Mouse (Mus musculus): ENCODE measurements around the gene Gm17509.

DNA sequence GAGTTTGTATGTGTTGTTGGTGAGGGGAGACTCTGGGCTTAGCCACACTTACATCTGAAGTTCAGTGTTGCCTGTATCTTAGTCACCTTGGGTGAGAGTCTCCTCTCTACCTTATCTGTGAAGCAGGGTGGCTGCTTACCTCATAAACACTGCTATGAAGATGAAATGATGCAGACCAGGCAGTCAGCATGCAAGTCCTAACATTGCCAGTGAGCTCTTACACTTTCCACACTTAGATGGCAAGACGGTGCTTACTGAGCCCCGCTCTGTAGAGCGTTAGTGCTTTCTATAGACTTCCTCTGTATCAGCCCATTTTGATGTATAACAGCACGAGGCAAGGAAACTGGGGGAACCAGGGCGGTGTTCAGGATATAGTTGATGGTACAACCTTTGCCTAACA lies 21.7 kb upstream of the Gm17509 start:
- no peak for TF ChIP-seq USF1 (IDR thresholded peaks at IDR 0.05; ENCODE audit: low read depth)
- TF ChIP-seq POLR2A (IDR thresholded peaks at IDR 0.05; ENCODE audit: insufficient read length, low read depth) = no peak
- TF ChIP-seq TCF12 (IDR thresholded peaks at IDR 0.05; ENCODE audit: insufficient read depth, poor library complexity, severe bottlenecking) = no peak
- TF ChIP-seq MYOG (IDR thresholded peaks at IDR 0.05; ENCODE audit: control insufficient read depth in 1 of 3, insufficient read depth in 1 of 3, insufficient read length in 2 of 3, low read depth in 2 of 3) = no peak
- no peak for TF ChIP-seq REST (IDR thresholded peaks at IDR 0.05; ENCODE audit: insufficient read depth, insufficient read length)
- TF ChIP-seq POLR2AphosphoS2 (IDR thresholded peaks at IDR 0.05; ENCODE audit: insufficient read length, low read depth) = no peak
- no peak for TF ChIP-seq CEBPB (IDR thresholded peaks at IDR 0.05; ENCODE audit: insufficient read depth, poor library complexity, severe bottlenecking)
- no peak for TF ChIP-seq MAX (IDR thresholded peaks at IDR 0.05; ENCODE audit: low read depth)
- no peak for TF ChIP-seq E2F4 (IDR thresholded peaks at IDR 0.05; ENCODE audit: insufficient read depth)
- no peak for TF ChIP-seq MYOD1 (IDR thresholded peaks at IDR 0.05; ENCODE audit: control insufficient read depth in 1 of 3, insufficient read length in 2 of 3, low read depth in 2 of 3)

Data from myocyte (in vitro differentiated cells).